Mouse (Mus musculus): Measurements from ENCODE around the gene Psrc1. TPM values are rescaled to one million over a fixed set of nuclear protein-coding genes. Genes with fewer than 3 reads are reported as not detected.

Psrc1 gene
- total RNA-seq, 1 experiment = 172 TPM

GRCm38 (mm10) chr3:108345855-108346254 lies 37.8 kb upstream of the Psrc1 start:
- TF ChIP-seq MAFK (IDR thresholded peaks at IDR 0.05; ENCODE audit: insufficient read depth, low read depth, low read length) (no peak), ZC3H11A (IDR thresholded peaks at IDR 0.05; ENCODE audit: borderline replicate concordance, low read depth, low read length) (no peak), CHD2 (IDR thresholded peaks at IDR 0.05; ENCODE audit: low read depth, low read length) (no peak), ZNF384 (IDR thresholded peaks at IDR 0.05; ENCODE audit: low read depth, low read length) (no peak), HCFC1 (IDR thresholded peaks at IDR 0.05; ENCODE audit: borderline replicate concordance, insufficient read depth, low read length) (no peak)
- in situ Hi-C loops (cut with MboI; ENCODE audit: low sequenced_read_pairs in 2 of 2, unreplicated experiment in 2 of 2) = no loop called here
- H3K36me3 ChIP-seq (ENCODE audit: control insufficient read depth, insufficient read depth, low read length, poor library complexity, severe bottlenecking) = peaks cover 2% of the 10 kb centered on the region; the same call in 1 of the 2 replicates

DNA sequence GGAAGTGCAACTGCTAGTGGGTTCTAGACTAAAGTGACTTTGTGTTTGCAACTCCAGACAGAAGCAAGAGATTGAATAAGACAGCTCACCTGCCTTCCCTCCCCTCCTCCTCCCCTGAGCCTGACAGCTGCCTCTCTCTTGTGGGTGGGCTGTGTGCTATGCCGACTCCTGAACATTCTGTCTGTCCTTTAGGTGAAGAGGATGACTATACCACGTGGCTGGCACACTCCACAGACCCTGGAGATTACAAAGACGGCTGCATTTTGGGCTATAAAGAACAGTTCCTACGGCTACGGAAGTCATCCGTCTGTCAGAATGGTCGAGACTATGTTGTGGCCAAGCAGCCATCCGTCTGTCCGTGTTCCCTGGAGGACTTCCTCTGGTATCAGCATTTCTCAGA lies 35.3 kb upstream of the Psrc1 start:
- Histone ChIP-seq H3K36me3 (ENCODE audit: control insufficient read depth, insufficient read depth, low read length, poor library complexity, severe bottlenecking) (peaks cover 5% of the 10 kb centered on the region; the same call in 1 of the 2 replicates), H3K9ac (ENCODE audit: insufficient read depth, low read depth, low read length, poor library complexity, severe bottlenecking) (no peak overlapping the region), H3K9me3 (ENCODE audit: control insufficient read depth, insufficient read depth, low read depth, low read length) (no peaks in the 10 kb centered on the region), H3K4me1 (ENCODE audit: control insufficient read depth in 2 of 2, insufficient read depth in 2 of 2, low read length in 2 of 2, poor library complexity in 1 of 2) (no peaks in the 10 kb centered on the region), H3K4me3 (ENCODE audit: insufficient read depth in 1 of 2, low read depth in 1 of 2, low read length in 2 of 2, poor library complexity in 1 of 2, severe bottlenecking in 1 of 2) (no peak overlapping the region), H3K27ac (ENCODE audit: insufficient read depth, low read depth, low read length, poor library complexity, severe bottlenecking) (no peak overlapping the region)
- DNase-seq (ENCODE audit: low read depth, low spot score) = no peak
- no peak for TF ChIP-seq HCFC1 (IDR thresholded peaks at IDR 0.05; ENCODE audit: borderline replicate concordance, insufficient read depth, low read length)
- TF ChIP-seq ZC3H11A (IDR thresholded peaks at IDR 0.05; ENCODE audit: borderline replicate concordance, low read depth, low read length) = no peak
- no peak for TF ChIP-seq MAFK (IDR thresholded peaks at IDR 0.05; ENCODE audit: insufficient read depth, low read depth, low read length)
- TF ChIP-seq ZNF384 (IDR thresholded peaks at IDR 0.05; ENCODE audit: low read depth, low read length) = no peak
- TF ChIP-seq CHD2 (IDR thresholded peaks at IDR 0.05; ENCODE audit: low read depth, low read length) = no peak
- in situ Hi-C loops (cut with MboI; ENCODE audit: low sequenced_read_pairs in 2 of 2, unreplicated experiment in 2 of 2) = no loop called here

More at GRCm38 (mm10) chr3:108345855-108346254, 37.8 kb upstream of the Psrc1 start:
- no peak for DNase-seq (ENCODE audit: low read depth, low spot score)
- Histone ChIP-seq H3K9ac (ENCODE audit: insufficient read depth, low read depth, low read length, poor library complexity, severe bottlenecking) (no peak overlapping the region), H3K27ac (ENCODE audit: insufficient read depth, low read depth, low read length, poor library complexity, severe bottlenecking) (no peak overlapping the region), H3K9me3 (ENCODE audit: control insufficient read depth, insufficient read depth, low read depth, low read length) (no peaks in the 10 kb centered on the region), H3K4me1 (ENCODE audit: control insufficient read depth in 2 of 2, insufficient read depth in 2 of 2, low read length in 2 of 2, poor library complexity in 1 of 2) (no peaks in the 10 kb centered on the region), H3K4me3 (ENCODE audit: insufficient read depth in 1 of 2, low read depth in 1 of 2, low read length in 2 of 2, poor library complexity in 1 of 2, severe bottlenecking in 1 of 2) (no peak overlapping the region)

- Histone ChIP-seq H3K27ac (ENCODE audit: insufficient read depth, low read depth, low read length, poor library complexity, severe bottlenecking) (no peak overlapping the region), H3K4me3 (ENCODE audit: insufficient read depth in 1 of 2, low read depth in 1 of 2, low read length in 2 of 2, poor library complexity in 1 of 2, severe bottlenecking in 1 of 2) (no peak overlapping the region), H3K9ac (ENCODE audit: insufficient read depth, low read depth, low read length, poor library complexity, severe bottlenecking) (no peak overlapping the region), H3K9me3 (ENCODE audit: control insufficient read depth, insufficient read depth, low read depth, low read length) (no peaks in the 10 kb centered on the region), H3K36me3 (ENCODE audit: control insufficient read depth, insufficient read depth, low read length, poor library complexity, severe bottlenecking) (peaks cover 6% of the 10 kb centered on the region; the same call in 1 of the 2 replicates), H3K4me1 (ENCODE audit: control insufficient read depth in 2 of 2, insufficient read depth in 2 of 2, low read length in 2 of 2, poor library complexity in 1 of 2) (no peaks in the 10 kb centered on the region; a peak in 1 of 4 replicates)
- TF ChIP-seq ZNF384 (IDR thresholded peaks at IDR 0.05; ENCODE audit: low read depth, low read length) (no peak), ZC3H11A (IDR thresholded peaks at IDR 0.05; ENCODE audit: borderline replicate concordance, low read depth, low read length) (no peak), CHD2 (IDR thresholded peaks at IDR 0.05; ENCODE audit: low read depth, low read length) (no peak), MAFK (IDR thresholded peaks at IDR 0.05; ENCODE audit: insufficient read depth, low read depth, low read length) (no peak), HCFC1 (IDR thresholded peaks at IDR 0.05; ENCODE audit: borderline replicate concordance, insufficient read depth, low read length) (no peak)
- in situ Hi-C loops (cut with MboI; ENCODE audit: low sequenced_read_pairs in 2 of 2, unreplicated experiment in 2 of 2) = no loop called here
- no peak for DNase-seq (ENCODE audit: low read depth, low spot score)
Observed at GRCm38 (mm10) chr3:108355245-108355644, 28.4 kb upstream of the Psrc1 start.

DNA sequence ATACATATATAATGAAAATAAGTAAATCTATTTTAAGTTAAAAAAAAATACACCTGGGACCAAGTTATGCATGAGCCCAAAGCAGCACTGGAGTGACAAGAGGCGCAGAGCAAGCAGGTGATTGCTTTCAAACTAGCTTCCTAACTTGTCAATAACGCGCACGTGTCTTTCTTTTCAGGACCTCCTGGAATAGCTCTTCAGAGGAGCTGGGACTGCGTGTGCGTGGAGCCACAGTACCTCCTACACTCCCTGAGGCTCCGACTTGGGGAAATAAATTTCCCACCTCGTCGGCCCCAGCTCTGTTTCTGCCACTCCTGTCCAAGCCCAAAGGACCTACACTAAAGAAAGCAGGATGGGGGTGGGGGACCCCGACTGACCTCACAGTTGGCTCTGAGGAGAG lies 26.6 kb upstream of the Psrc1 start:
- Histone ChIP-seq H3K36me3 (ENCODE audit: control insufficient read depth, insufficient read depth, low read length, poor library complexity, severe bottlenecking) (peaks cover 4% of the 10 kb centered on the region; the same call in 1 of the 2 replicates), H3K4me3 (ENCODE audit: insufficient read depth in 1 of 2, low read depth in 1 of 2, low read length in 2 of 2, poor library complexity in 1 of 2, severe bottlenecking in 1 of 2) (no peak overlapping the region), H3K4me1 (ENCODE audit: control insufficient read depth in 2 of 2, insufficient read depth in 2 of 2, low read length in 2 of 2, poor library complexity in 1 of 2) (peaks cover 2 to 6% of the 10 kb centered on the region in 2 experiments; a peak in 1 of 4 replicates), H3K9ac (ENCODE audit: insufficient read depth, low read depth, low read length, poor library complexity, severe bottlenecking) (no peak overlapping the region), H3K9me3 (ENCODE audit: control insufficient read depth, insufficient read depth, low read depth, low read length) (no peaks in the 10 kb centered on the region), H3K27ac (ENCODE audit: insufficient read depth, low read depth, low read length, poor library complexity, severe bottlenecking) (no peak overlapping the region)
- in situ Hi-C loops (cut with MboI; ENCODE audit: low sequenced_read_pairs in 2 of 2, unreplicated experiment in 2 of 2) = no loop called here
- no peak for DNase-seq (ENCODE audit: low read depth, low spot score)
- TF ChIP-seq MAFK (IDR thresholded peaks at IDR 0.05; ENCODE audit: insufficient read depth, low read depth, low read length) (no peak), ZNF384 (IDR thresholded peaks at IDR 0.05; ENCODE audit: low read depth, low read length) (no peak), CHD2 (IDR thresholded peaks at IDR 0.05; ENCODE audit: low read depth, low read length) (no peak), HCFC1 (IDR thresholded peaks at IDR 0.05; ENCODE audit: borderline replicate concordance, insufficient read depth, low read length) (no peak), ZC3H11A (IDR thresholded peaks at IDR 0.05; ENCODE audit: borderline replicate concordance, low read depth, low read length) (no peak)

All from ES-E14 (cell line).